Mouse (Mus musculus): ENCODE results near the gene Fgf13. TPM values are rescaled to one million over a fixed set of nuclear protein-coding genes. Genes with fewer than 3 reads are reported as not detected.
A peak's percentile ranks its signal among the peaks of the same experiment; 100 is the strongest.

Gene Fgf13
- polyA plus RNA-seq, 1 experiment: 8.3 TPM

- Histone ChIP-seq H3K36me3 (ENCODE audit: control insufficient read depth, insufficient read depth, low read length) (no peaks in the 10 kb centered on the region), H3K27me3 (ENCODE audit: control insufficient read depth, insufficient read depth, low read length) (no peaks in the 10 kb centered on the region), H3K27ac (ENCODE audit: control insufficient read depth, insufficient read depth, low read length) (no peak overlapping the region), H3K4me1 (replicated peaks; ENCODE audit: control insufficient read depth, insufficient read depth, low read length) (peaks cover 10% of the 10 kb centered on the region), H3K4me3 (ENCODE audit: control insufficient read depth, insufficient read depth, low read length) (peak overlapping the region; percentile 22; the same call in 1 of the 2 replicates)
- peak; percentile 16 for DNase-seq
- TF ChIP-seq POLR2A (IDR thresholded peaks at IDR 0.05; ENCODE audit: control insufficient read depth, extremely low read depth, insufficient read depth, low read length, poor library complexity) (no peak), CTCF (IDR thresholded peaks at IDR 0.05; ENCODE audit: borderline replicate concordance, control insufficient read depth, extremely low read depth, insufficient read depth, low read length, poor library complexity) (no peak)
- WGBS: 2% methylated on average over 18 of the region's 18 CpGs
Measured at GRCm38 (mm10) chrX:59566017-59566679, 1.7 kb downstream of the Fgf13 start.

GRCm38 (mm10) chrX:59547931-59548330 lies 19.9 kb downstream of the Fgf13 start:
- H3K4me1 ChIP-seq (replicated peaks; ENCODE audit: control insufficient read depth, insufficient read depth, low read length): no peaks in the 10 kb centered on the region
- 96% methylated on average over 2 of the region's 2 CpGs for WGBS
- TF ChIP-seq CTCF (IDR thresholded peaks at IDR 0.05; ENCODE audit: borderline replicate concordance, control insufficient read depth, extremely low read depth, insufficient read depth, low read length, poor library complexity): no peak
- no peak for TF ChIP-seq POLR2A (IDR thresholded peaks at IDR 0.05; ENCODE audit: control insufficient read depth, extremely low read depth, insufficient read depth, low read length, poor library complexity)
- no peak overlapping the region for H3K27ac ChIP-seq (ENCODE audit: control insufficient read depth, insufficient read depth, low read length)
- H3K4me3 ChIP-seq (ENCODE audit: control insufficient read depth, insufficient read depth, low read length): no peak overlapping the region
- H3K36me3 ChIP-seq (ENCODE audit: control insufficient read depth, insufficient read depth, low read length): no peaks in the 10 kb centered on the region
- no peaks in the 10 kb centered on the region for H3K27me3 ChIP-seq (ENCODE audit: control insufficient read depth, insufficient read depth, low read length)
- DNase-seq: no peak

GRCm38 (mm10) chrX:59508273-59508672 lies 59.6 kb downstream of the Fgf13 start:
- Histone ChIP-seq H3K4me3 (ENCODE audit: control insufficient read depth, insufficient read depth, low read length) (no peak overlapping the region), H3K4me1 (replicated peaks; ENCODE audit: control insufficient read depth, insufficient read depth, low read length) (no peaks in the 10 kb centered on the region; the same call in 1 of the 2 replicates), H3K27me3 (ENCODE audit: control insufficient read depth, insufficient read depth, low read length) (no peaks in the 10 kb centered on the region), H3K36me3 (ENCODE audit: control insufficient read depth, insufficient read depth, low read length) (no peaks in the 10 kb centered on the region), H3K27ac (ENCODE audit: control insufficient read depth, insufficient read depth, low read length) (no peak overlapping the region)
- 5% methylated on average over 4 of the region's 4 CpGs for whole genome bisulfite sequencing
- no peak for TF ChIP-seq POLR2A (IDR thresholded peaks at IDR 0.05; ENCODE audit: control insufficient read depth, extremely low read depth, insufficient read depth, low read length, poor library complexity)
- TF ChIP-seq CTCF (IDR thresholded peaks at IDR 0.05; ENCODE audit: borderline replicate concordance, control insufficient read depth, extremely low read depth, insufficient read depth, low read length, poor library complexity): no peak
- peak; percentile 4 for DNase-seq

GRCm38 (mm10) chrX:59493388-59493787 lies 74.5 kb downstream of the Fgf13 start:
- Histone ChIP-seq H3K4me3 (ENCODE audit: control insufficient read depth, insufficient read depth, low read length) (no peak overlapping the region), H3K27ac (ENCODE audit: control insufficient read depth, insufficient read depth, low read length) (no peak overlapping the region), H3K36me3 (ENCODE audit: control insufficient read depth, insufficient read depth, low read length) (no peaks in the 10 kb centered on the region), H3K27me3 (ENCODE audit: control insufficient read depth, insufficient read depth, low read length) (no peaks in the 10 kb centered on the region), H3K4me1 (replicated peaks; ENCODE audit: control insufficient read depth, insufficient read depth, low read length) (no peaks in the 10 kb centered on the region)
- WGBS: 33% methylated on average over 1 of the region's 1 CpGs
- no peak for TF ChIP-seq CTCF (IDR thresholded peaks at IDR 0.05; ENCODE audit: borderline replicate concordance, control insufficient read depth, extremely low read depth, insufficient read depth, low read length, poor library complexity)
- TF ChIP-seq POLR2A (IDR thresholded peaks at IDR 0.05; ENCODE audit: control insufficient read depth, extremely low read depth, insufficient read depth, low read length, poor library complexity): no peak
- no peak for DNase-seq

- Histone ChIP-seq H3K27me3 (ENCODE audit: control insufficient read depth, insufficient read depth, low read length) (no peaks in the 10 kb centered on the region), H3K4me1 (replicated peaks; ENCODE audit: control insufficient read depth, insufficient read depth, low read length) (no peaks in the 10 kb centered on the region), H3K36me3 (ENCODE audit: control insufficient read depth, insufficient read depth, low read length) (no peaks in the 10 kb centered on the region), H3K4me3 (ENCODE audit: control insufficient read depth, insufficient read depth, low read length) (no peak overlapping the region), H3K27ac (ENCODE audit: control insufficient read depth, insufficient read depth, low read length) (no peak overlapping the region)
- 56% methylated on average over 2 of the region's 2 CpGs for WGBS
- TF ChIP-seq POLR2A (IDR thresholded peaks at IDR 0.05; ENCODE audit: control insufficient read depth, extremely low read depth, insufficient read depth, low read length, poor library complexity) (no peak), CTCF (IDR thresholded peaks at IDR 0.05; ENCODE audit: borderline replicate concordance, control insufficient read depth, extremely low read depth, insufficient read depth, low read length, poor library complexity) (no peak)
- DNase-seq: no peak
Measured at GRCm38 (mm10) chrX:59485426-59485825, 82.4 kb downstream of the Fgf13 start.

- Histone ChIP-seq H3K4me1 (replicated peaks; ENCODE audit: control insufficient read depth, insufficient read depth, low read length) (no peaks in the 10 kb centered on the region), H3K36me3 (ENCODE audit: control insufficient read depth, insufficient read depth, low read length) (no peaks in the 10 kb centered on the region), H3K27me3 (ENCODE audit: control insufficient read depth, insufficient read depth, low read length) (no peaks in the 10 kb centered on the region), H3K27ac (ENCODE audit: control insufficient read depth, insufficient read depth, low read length) (no peak overlapping the region), H3K4me3 (ENCODE audit: control insufficient read depth, insufficient read depth, low read length) (no peak overlapping the region)
- TF ChIP-seq POLR2A (IDR thresholded peaks at IDR 0.05; ENCODE audit: control insufficient read depth, extremely low read depth, insufficient read depth, low read length, poor library complexity) (no peak), CTCF (IDR thresholded peaks at IDR 0.05; ENCODE audit: borderline replicate concordance, control insufficient read depth, extremely low read depth, insufficient read depth, low read length, poor library complexity) (no peak)
- 90% methylated on average over 2 of the region's 2 CpGs for WGBS
- DNase-seq: no peak
Measured at GRCm38 (mm10) chrX:59402596-59403285, 165.1 kb downstream of the Fgf13 start.

Data from thymus, adult 2 months (tissue).